Mouse (Mus musculus): ENCODE measurements around the gene Fsip1.
A peak's percentile ranks its signal among the peaks of the same experiment; 100 is the strongest.

DNA sequence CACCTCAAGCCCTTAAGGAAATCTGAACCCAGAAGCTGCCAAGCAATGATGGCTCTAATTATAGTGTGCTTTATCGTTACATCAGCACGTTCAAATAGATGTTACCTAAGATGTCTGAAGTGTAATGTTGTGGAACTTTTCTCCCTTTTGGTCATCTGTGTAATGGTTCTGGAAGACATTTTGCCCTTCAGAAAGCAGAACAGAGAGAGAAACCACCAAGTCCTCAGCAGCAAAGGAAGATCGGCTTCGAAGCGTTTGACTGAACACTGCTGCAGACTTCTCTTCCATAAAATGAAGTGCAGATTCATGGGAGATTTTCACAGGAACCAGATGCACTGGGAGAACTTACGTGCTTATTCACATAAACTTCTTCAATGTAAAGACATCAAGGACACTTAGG is 92.6 kb downstream of the Fsip1 start:
- TF ChIP-seq CTCF (conservative IDR thresholded peaks at IDR 0.05 in 1 of 2, IDR thresholded peaks at IDR 0.05 in 1 of 2; ENCODE audit: low read depth in 2 of 2, low read length in 2 of 2) (no peak), EP300 (IDR thresholded peaks at IDR 0.05; ENCODE audit: low read length) (peak; percentile 62; the same call in 1 of the 2 replicates), ETS1 (conservative IDR thresholded peaks at IDR 0.05; ENCODE audit: low read depth, low read length) (no peak; the same call in 1 of the 2 replicates)

All from CH12.LX (cell line).